Mouse (Mus musculus): ENCODE data around the gene Vps51.

DNA sequence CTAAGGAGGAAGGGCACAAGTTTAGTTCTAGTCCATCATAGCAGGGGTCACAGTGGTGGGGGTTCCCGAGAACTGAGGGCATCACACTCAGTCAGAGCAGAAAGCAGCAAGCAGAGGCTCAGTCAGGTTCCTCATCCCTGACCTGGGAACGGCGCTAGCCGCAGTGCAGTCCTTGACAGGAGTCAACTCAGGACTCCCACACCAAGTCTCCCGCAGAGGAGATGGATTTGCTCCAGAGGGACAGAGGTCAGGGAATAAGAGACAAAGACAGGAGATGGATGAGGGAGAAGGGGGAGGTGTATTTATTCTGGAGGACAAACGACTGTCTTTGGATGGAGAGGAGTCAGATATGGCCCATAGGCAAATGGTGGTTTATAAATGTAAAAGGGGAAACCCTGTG, 36.1 kb upstream of the Vps51 start:
- TF ChIP-seq MAFK (IDR thresholded peaks at IDR 0.05; ENCODE audit: insufficient read depth, low read depth, low read length) (no peak), ZC3H11A (IDR thresholded peaks at IDR 0.05; ENCODE audit: borderline replicate concordance, low read depth, low read length) (no peak), CHD2 (IDR thresholded peaks at IDR 0.05; ENCODE audit: low read depth, low read length) (no peak), ZNF384 (IDR thresholded peaks at IDR 0.05; ENCODE audit: low read depth, low read length) (no peak)

Measured in ES-E14 (cell line).